Mouse (Mus musculus) MEL-GATA-1-ER (cell line): ENCODE measurements at regions not wholly inside any gene's neighbourhood (a gene's known extent, or its start where the extent isn't known, plus 50 kb on each side); places are given as distances from the start of the nearest gene placed in this dataset.

Experiments used
- DNase-seq: peaks from one replicate; pipeline ENCODE4 v3.0.0-alpha.2; 2012; ENCODE audit warnings: low read depth; ENCODE audit errors: extremely low read depth

DNA sequence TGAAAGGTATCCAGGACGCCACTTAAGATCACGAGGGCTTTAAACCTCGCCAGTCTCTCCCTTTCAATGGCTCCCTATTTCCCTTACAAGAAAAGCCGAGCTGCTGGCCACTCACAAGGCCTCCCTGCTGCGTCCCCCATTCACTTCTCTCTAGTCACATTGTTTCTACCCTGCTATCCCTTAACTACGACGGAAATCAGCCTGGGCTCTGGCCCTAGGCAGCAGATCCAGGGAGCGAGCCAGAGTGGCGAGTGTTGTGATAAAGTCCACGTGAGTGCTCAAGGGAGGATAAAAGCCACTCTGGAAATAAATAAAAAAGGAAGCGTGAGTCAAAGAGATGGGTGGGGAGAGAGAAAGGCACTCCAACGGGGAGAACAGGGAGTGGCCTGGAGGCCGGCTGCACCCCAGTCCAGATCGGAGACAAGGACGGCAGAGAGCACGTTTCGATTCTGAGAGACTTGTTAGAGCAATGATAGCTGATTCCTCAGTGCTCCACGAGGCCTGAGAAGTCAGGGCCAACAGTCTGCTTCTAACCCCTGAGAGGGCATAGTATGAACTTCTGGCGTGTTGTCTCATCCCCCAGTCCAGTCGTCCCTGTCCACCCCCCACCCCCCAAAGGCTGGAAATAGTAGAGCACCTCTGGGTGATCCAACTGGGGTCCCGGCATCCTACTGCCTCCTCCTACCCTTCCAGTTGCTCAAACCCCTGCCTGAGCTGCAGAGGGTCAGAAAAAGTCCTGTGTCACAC lies 84.8 kb upstream of the Calm2 start:
- peak; percentile 62 for DNase-seq

DNA sequence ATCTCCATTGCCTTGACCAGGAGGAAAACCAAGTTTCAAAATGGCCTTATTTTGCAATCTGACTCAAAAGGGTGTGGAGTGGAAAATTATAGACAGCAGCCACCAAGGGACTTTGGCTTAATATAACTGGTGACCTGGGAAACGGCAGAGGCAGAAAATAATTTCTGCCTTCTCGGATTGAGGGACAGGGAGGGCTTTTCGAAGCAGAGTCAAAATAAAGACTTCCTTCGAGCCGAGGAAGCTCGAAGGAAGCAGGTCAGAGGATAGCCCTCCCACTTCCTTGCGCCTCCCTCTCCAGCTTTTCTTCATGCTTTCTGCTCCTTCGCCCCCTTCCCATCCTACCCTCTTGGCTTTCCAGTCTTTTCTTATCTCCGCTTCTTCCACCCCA lies 85.4 kb upstream of the Calm2 start:
- no peak for DNase-seq

DNA sequence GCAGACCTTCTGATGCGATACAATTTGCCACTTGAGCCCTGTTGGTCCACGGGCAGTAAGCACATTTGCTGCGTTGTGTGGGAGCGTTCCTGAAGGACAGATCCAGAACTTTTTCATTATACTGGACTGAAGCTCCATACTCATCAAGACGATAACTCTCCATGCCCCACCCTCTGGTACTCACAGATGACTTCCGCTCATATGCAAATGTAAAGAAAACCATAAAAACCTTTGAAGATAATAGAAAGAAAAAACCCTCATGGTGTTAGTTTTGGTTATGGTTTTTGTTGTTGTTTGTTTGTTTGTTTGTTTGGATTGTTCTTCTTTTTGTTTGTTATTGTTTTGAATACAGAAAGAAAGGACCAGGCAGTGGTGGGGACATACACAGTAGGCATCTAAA lies 86.0 kb upstream of the Calm2 start:
- DNase-seq: no peak

DNA sequence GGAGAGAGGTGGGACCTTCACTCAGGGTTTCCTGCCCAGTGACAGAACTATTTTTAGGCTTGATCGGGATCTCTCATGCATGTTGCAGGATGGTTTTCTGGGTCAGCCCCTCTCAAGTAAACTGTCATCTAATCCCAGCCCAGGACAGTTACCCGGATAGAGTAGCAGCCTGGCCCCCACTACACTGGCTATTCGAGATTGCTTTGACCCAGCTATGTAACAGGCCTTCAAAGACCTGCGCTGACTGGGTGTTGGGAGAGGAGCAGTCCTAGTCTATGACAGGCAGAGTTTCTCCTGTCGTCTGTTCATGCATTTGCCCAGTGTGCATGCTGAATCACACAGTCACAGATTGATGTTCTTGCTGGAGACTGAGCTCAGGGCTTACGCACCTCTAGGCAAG lies 86.2 kb upstream of the Epcam start:
- no peak for DNase-seq

DNA sequence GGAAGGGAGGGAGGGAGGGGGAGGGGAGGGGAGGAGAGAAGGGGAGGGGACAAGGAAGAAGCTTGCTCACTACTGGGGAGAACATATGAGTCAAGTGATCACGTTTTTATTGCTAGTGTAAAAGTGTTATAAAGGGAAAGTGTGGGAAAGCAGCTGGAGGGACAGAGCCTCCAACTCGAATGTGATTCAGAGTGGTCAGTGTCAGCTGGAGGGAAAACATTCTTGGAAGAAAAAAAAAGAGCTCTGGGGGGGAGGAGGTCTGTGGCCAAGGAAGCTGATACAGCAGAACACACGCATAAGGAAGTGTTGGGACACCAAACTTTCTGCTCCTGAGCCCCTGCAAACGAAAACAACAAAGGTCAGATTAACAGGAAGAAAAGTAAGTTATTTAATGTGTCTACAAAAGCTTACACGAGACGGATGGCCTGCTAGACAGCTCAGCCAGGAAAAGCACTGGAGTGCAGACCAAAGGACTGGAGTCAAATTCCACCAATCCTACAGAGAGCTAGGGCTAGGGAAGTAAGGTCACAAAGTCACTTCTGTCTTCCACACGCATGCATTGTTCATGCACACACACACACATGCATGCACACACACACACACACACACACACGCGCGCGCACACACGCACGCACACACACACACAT lies 85.1 kb upstream of the Epcam start:
- DNase-seq: no peak

DNA sequence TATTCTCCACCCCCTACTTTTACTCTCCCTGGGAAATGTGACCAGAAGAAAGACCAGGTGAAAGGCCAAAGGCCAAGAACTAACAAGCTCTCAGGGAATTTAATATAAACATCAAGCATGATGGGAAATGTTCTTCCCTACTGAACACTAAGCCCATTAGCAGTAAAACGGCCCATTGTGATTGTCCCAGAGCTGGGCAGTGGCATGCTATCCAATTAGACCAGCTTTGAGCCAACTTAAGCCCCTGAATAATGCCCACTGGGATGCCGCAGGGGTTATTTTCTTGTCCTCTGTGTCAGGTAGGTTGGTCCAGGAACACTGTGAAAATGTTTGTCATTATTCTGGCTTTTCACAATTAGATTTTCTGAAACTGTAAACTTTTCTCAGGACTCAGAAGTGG lies 81.2 kb upstream of the Epcam start:
- no peak for DNase-seq

DNA sequence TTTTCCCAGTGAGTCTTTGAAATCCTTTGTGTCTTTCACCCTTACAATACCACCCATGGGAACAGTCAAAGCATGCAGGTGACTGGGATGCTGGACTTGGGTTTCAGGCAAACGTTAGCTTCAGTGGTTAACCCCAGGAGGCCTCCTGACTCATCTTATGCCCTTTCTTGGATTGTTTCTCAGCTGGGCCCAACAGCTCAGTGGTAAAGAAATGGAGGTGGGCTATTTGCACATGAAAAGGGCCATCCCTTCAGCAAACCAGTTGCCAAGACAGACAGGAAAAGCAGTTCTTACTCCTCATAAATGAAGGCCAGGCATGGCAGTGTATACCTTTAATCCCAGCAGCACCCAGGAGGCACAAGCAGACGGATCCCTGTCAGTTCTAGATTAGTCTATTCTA lies 77.4 kb upstream of the Epcam start:
- no peak for DNase-seq

DNA sequence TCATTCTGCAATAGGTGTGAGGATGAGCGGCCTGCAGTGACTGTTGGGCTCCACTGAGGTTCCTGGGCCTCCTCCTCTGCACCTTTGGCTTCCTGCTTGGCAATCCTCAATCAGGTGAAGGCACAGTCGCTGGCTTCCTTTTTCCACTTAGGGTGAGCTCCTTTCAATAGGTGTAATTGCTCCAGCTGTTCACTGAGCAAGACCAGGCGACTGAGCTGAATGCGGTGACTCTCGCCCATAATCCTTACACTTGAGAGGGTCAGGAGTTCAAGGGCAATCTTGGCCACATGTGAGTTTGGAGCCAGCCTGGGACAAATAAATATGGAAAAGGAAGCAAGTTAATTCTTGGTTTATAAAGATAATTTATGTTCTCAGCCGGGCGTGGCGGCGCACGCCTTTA lies 76.1 kb upstream of the Epcam start:
- DNase-seq: no peak

DNA sequence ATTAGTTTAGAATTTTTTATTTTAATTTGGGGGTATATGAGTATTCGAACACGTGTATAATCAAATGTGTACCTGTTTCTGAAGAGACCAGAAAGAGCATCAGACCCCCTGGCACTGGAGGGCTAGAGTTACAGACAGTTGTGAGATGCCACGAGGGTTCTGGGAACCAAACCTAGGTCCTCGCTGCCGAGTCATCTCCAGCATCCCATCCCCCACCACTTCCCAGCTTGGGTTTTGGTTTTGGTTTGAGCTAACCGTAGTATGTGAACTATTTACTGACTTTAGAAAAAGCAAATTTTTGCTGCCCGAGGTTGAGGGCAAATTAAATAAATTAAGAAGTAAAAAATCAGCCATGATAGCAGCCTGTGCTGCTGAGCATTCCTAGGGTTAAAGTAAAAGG lies 74.9 kb upstream of the Epcam start:
- DNase-seq: no peak

DNA sequence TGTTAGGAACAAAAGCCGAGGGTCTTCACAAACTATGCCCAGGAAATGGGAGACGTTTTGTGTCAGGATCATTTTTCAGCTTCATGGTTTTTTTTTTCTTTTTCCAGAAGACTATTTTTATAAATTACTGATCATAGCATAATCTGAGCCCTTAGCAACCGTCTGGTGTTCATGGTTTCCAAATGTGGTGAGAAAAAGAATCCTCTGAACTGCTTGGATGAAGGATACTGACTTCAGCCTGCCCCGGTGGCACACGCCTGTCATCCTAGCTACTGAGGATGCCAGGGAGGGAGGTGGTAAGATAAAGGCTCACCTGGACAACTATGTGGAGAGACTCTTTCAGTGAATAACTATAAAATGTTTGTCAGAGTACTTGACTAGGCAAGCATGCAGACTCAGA lies 72.4 kb upstream of the Epcam start:
- no peak for DNase-seq

DNA sequence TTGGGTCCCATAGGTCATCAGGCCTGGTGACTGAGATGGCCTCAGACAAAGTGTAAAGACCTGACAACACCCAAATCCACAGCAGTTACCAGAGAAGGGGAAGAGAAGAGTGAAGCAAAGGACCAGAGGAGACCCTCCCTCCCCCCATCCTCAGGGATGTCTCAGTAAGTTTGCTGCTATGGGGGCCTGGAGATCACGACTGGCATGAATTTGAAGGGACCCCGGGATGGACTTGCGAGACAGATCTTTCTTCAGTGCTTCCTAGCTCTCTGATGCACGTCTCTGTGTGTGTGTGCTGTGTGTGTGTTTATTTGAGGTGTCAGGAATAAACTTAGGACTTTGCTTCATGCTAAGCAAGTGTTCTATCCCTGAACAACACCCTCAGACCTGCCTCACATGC lies 70.1 kb upstream of the Epcam start:
- DNase-seq: no peak

DNA sequence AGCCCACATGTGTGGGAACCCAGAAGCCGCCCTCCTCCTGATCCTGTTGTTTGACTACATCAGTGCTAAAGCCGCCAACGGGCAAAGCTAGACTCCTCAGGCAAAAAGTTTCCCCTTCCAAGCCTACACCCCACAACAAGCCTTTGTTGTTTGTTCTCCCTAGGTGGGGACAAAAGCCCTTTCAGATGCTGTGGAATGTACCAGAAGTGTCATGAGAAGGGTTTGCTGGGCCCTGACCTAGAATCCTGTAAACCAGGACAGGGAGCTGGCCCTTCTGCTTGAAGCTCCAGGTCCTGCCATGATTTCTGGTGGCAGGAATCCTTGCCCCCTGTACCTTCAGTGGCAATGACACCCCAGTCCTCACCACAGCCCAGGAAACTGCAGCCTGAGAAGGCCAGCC lies 69.5 kb upstream of the Epcam start:
- DNase-seq: no peak

DNA sequence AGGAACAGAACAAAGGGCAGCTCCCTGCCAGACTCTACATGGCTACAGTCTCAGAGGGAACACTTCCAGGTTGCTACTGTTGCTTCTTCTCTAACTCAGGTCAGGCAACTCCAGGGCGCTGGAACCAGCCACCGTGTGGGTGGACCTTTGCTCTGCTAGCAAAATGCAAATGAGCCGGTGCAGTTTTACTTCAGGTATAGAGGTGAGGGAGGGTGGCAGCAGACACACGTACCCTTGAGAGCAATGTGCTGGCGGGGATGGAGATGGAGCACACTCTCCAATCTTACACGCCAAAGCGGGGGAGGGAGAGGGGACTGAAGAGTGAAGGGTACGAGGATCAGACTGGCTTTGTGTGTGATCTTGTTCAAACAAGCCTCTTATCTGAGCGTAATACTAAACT lies 68.8 kb upstream of the Epcam start:
- no peak for DNase-seq

DNA sequence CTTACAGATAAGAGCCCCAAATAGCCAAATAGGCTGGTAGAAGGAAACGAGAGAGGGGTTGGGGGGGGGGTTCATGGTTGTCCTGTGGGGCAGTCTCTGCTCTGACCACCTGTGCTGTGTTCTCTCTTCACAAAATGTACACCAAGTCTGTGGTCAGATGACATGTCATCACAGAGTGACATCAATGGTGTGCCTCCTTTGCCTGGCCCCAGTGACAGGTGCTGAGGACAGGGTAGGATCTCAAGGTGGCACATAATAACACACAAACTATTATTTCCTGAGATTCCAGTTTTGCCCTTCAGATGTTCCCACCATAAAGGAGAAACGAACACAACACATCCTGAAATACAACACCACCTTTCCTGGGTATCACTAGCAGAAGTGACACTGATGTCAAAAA lies 68.3 kb upstream of the Epcam start:
- no peak for DNase-seq

DNA sequence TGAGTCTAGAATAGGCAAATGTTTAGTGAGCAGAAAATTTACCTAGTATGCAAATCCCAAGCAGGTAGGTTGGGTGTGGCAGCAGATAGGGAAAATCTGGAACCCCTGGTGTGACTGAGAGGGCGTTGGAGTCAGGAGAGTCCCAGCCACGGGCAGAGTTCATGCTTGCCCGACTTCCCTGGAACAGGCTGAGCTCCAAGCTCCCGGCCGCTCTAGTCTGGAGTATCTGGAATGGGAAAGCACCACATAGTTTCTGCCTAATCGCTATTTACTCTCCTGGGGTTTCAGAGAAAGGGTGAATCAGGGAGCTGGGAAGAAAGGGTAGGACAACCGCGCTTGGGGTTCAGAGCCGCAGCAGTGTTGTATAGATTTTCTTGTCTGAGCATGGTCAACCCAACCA lies 65.8 kb upstream of the Epcam start:
- DNase-seq: no peak

DNA sequence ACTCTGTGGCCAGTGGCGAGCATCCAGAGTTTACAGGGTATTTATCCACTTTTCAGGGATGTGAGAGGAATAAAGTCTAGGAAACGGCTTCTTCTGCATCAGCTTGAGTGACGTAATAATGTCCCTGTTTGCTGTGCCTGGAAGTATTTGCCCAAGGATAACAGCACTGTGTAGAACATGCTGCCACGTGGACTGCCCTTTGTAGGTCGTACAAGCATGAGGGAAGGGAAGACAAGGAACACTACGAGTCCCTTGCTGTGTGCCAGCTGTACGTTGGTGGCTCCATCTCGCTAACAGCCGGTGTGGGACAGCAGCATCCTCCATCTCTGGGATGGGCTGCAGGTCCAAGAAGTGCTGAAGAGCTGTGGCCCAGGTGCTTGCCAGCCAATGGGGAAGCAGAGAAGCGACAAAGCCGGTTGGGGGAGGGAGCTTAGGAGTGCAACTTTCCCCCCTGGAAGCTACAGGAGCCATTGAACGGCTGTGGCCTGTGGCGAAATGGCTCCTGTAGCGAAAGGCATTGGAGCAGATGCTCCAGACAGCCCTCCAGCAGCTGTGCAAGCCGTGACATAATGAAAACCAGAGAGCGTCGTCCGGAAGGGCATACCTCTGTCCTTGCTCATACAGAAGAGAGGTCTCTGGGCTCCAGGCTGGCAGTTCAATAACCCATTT lies 65.0 kb upstream of the Epcam start:
- no peak for DNase-seq

DNA sequence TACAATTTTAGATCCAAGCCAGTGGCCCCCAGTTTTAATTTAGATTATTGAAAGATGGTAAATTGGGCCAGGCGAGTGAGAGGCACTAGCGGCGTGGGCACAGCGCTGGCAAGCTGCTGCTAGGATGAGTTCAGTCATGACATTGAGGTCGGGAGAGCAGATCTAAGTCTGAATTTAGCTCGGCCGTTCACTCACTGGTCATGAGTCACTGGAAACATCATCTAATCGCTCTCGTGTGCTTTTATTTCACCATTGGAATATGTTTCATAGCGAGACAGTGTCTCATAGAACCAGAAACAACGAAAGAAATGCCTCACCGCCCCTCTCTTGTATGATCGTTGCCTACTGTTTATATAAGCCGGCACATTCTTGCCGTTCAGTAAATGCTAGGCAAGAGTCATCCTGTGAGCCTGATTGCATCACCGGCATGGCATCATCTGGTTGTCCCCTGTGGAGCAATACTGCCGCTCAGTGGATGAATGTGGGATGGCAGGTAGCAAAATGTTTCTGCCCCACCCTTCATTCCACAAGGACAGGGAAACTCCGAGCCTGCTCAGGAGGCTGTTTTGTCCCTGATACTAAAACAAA lies 64.3 kb upstream of the Epcam start:
- peak; percentile 64 for DNase-seq

DNA sequence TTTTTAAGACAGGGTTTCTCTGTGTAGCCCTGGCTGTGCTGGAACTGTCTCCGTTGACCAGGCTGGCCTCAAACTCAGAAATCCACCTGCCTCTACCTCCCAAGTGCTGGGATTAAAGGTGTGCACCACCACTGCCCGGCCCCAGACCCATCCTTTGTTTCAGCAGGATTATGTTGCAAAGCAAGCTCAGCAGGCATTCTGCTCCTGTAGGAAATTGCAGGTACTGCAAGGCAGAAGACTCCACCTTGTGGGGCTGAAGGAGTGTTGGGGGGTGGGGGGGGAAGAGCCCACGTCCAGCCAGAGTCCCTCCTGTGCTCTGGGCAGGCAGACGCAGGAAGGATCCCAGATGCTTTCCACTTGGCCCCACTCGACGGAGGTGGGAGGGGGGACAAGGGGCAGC lies 52.2 kb upstream of the Epcam start:
- DNase-seq: no peak

DNA sequence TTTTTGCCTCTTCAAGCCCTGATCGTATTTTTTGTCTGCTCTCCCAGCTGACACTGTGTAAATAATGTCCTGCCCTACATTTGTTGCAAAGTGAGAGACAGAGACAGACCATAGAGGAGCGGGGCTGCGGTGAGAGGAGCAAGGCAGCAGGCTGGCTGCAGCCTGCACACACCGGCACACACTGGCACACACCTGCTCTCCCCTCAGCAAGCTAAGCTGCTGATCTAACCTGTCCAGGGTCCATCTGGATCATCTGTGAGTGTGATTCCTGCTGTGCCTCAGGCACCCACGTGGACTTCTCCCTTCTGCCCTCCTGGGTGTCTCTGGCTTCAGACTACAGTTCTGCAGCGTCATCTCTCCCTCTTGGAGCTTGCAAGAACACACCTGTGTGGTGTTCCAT lies 50.4 kb upstream of the Epcam start:
- DNase-seq: no peak
